Mouse (Mus musculus) G1E (cell line): ENCODE data around the gene Dct.

Source experiments
- CTCF ChIP-seq: IDR thresholded peaks from 2 replicates; pipeline ENCODE4 v1.5.1; 2012; ENCODE audit warnings: low read depth, low read length, inconsistent platforms, mixed read lengths
- GATA1 ChIP-seq: IDR thresholded peaks from 2 replicates; pipeline ENCODE4 v1.6.1; 2012; ENCODE audit warnings: borderline replicate concordance, low read length, inconsistent platforms, mixed read lengths
- GATA2 ChIP-seq: IDR thresholded peaks from 2 replicates; pipeline ENCODE4 v1.6.1; 2012; ENCODE audit warnings: low read depth, low read length, inconsistent platforms, borderline replicate concordance
- POLR2AphosphoS5 ChIP-seq: IDR thresholded peaks from 2 replicates; pipeline ENCODE4 v1.6.1; 2012; ENCODE audit warnings: low read depth, low read length, inconsistent platforms; ENCODE audit not compliant: insufficient replicate concordance
- TAL1 ChIP-seq: conservative IDR thresholded peaks from 2 replicates; pipeline ENCODE4 v1.6.1; 2012; ENCODE audit warnings: low read depth, low read length, inconsistent platforms, mixed read lengths

DNA sequence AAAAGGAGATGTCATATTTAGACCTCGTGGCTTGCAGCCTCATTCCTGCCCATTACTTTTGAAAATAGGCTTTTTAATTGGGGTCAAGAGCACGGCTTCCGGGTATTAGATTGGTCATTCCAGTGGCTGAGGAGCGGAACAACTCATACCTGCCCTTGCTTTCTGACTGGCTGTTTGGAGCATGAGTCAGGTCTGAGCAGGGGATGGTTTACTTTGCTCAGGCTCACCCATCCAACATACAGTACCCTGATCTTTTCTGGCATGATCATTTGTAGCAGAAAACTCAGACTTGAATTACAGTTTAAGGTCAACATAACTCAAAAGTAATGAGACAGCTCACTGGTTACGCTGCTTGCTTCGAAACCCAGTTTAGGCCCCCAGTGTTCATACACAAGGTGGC is 58.2 kb downstream of the Dct start:
- TF ChIP-seq CTCF = no peak
- TF ChIP-seq GATA1 = no peak
- TF ChIP-seq POLR2AphosphoS5 = no peak
- TF ChIP-seq TAL1 = no peak
- TF ChIP-seq GATA2 = no peak
